Mouse (Mus musculus) NIH3T3 (cell line): Measurements from ENCODE around the gene Dot1l.

Source experiments
- DNase-seq: peaks from one replicate; pipeline ENCODE4 v3.0.0-alpha.2; 2012; ENCODE audit warnings: low read depth

Gene Dot1l

DNA sequence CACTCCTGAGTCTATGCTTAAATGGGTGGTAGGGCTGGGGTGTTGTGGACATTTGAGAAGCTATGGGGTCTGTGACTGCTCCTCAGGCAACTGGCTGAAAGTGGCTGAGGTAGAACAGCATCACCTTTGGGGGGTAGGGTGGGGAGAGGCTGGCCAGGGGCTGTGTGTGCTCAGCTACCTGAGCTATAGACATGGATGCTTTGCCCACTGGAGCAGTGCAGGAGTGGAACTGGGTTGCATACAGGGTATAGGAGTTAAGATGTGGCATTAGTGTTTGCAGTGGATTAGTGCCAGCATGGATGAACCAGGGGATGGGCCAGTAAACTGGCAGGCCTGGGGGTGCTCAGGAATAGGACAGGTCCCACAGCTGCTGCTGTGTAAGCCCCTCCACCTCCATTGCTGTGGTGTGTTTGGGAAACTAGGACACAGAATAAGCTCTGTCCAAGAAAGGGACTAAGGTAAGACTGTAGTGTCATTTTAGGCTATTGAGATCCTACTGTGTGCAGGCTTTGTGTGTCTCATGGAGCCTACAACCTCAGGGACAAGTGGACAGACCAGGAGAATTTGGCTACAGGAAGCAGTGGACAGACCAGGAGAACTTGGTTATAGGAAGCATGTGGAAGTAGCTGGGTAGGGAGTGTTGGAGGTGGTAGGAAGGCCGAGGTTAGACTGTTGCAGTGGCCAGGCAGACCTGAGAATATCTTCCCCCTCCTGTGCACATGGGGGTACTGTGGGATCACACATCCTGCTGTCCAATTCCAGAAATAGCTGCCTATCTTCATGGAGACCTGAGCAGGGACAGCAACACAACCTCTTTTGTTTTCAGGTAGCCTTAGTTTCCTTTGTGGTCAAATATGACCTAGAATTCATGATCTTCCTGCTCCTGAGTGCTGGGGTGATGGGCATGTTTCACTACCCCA is 74.6 kb downstream of the Dot1l start:
- DNase-seq = no peak

DNA sequence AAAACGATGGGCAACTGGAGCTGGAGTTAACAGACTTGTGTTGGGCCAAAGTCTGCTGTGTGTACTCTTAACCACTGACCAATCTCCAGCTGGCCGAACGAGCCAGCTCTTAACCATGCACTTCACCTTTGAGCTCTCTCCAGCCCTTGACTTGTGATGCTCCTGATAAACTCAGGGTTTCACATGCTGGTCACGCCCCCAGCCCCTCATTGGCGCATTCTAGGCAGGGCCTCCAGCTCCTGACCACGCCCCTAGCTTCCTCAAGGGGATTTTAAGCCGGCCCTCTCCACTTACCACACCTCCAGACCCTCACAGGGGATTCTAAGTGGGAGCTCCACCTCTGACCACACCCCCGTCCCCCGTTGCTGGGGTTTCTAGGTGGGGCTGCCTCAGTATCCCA is 76.1 kb downstream of the Dot1l start:
- peak; percentile 61 for DNase-seq

DNA sequence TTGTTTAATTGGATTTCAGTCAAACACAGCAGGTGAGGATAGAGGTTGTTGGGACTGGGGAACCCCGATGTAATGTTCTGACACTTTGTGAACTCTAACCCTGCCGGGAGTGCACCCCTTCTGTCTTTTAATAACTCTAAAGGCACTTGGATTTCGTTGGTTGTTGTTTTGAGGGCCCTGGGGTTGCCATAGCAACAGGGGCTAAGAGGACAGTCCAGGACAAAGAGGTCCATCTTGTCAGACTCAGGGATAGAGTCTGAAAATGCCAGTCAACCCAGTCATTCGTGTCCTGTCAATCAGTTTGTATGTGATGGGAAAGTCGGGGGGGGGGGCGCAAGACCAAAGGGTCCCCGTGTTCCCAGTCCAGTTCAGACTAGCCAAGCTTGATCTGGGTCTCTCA is 77.8 kb downstream of the Dot1l start:
- no peak for DNase-seq

DNA sequence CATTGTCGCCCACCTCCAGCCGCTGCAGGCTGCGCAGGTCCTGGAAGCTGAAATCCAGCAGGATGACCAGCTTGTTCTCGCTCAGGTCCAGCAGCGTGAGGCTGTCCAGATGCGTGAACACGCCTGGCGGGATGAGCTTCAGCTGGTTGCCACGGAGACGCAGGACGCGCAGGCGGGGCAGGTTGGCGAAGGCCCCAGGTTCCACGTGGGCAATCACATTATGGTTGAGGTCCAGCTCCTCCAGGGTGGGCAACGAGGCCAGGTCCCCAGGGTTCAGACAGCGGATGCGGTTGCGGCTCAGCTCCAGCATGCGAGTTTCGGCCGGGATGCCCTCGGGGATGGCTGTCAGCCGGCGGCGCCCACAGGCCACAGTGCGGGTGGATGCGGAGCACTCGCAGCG is 80.6 kb downstream of the Dot1l start:
- DNase-seq = no peak

DNA sequence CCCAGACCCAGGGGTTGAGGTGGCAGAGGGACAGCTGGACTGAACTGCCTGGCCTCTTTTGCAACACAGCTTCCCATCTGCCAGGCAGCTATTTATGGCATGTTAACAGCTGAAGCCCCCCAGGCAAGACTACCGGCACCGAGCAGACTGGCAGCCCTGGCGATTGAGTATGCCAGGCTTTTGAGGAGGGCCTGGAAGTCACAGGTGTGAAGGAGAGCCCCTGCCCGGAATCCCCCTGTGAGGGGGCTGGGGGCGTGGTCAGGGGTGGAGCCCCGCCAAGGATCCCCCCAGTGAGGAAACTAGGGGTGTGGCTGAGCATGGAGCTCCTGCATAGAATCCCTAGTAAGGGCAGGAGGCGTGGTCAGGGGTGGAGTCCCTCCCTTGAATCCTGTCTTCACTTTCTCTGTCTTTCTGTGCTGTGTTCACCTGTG is 82.0 kb downstream of the Dot1l start:
- no peak for DNase-seq

DNA sequence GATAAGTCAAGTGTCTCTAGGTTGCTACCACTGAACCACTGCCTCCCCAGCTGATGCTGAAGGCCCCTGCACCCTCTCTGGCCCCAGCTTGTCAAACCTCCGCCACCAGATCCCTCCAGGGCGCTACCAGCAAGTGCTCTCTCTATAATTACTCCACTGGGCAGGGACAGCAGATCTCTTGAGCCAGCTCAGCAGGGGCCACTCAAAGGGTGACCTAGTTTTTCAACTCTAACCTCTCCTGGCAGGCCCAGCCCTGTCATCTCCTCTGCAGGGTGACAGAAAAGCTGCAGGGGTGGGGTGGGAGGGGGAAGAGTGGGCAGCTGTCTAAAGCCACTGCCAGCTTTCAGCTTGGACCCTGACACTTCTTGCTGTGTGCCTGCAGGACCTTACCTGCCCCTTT is 82.8 kb downstream of the Dot1l start:
- DNase-seq = no peak

DNA sequence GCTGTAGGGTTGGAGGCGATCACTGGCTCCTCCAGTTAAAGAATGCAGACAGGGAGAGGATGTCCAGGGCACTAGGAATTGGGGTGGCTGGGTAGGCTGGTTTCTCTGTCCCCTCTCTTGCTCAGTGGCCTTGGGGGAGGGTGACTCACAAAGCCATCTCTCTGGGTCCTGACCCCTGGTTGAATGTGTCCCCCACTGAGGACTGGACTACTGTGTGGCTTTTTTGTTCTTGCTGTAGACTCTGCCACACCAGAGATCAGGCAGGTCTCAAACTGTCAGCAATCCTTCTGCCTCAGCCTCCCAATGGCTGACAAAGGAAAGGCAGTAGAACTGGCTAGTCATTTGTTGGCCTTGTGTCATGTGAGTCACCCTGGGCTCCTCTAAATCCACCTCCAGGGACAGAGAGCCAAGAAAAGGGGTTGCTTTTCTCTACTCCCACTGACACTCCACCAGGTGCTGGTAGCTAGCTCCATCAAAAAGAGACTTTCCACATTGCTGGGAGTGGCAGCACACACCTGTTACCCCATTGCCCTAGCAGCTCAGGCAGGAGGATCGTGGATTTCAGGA is 83.4 kb downstream of the Dot1l start:
- DNase-seq = peak; percentile 48

DNA sequence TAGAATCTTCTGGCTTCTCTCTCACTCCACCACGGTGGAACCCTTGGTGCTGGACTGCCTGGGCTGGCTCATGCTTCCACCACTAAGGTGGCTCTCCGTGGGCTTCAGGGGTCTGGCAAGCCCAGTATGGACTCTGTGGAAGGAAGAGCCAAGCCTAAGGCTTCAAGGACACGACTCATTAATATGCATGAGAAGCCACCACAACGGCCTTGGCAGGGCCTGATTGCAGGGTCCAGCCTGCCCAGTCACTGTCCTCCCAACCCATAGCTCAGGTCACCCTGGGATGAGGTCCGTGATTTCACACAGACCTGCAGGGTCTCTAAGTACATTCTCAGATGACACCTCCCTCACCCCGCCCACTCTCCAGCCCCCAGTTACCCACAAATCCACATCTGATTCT is 84.8 kb downstream of the Dot1l start:
- DNase-seq = no peak

DNA sequence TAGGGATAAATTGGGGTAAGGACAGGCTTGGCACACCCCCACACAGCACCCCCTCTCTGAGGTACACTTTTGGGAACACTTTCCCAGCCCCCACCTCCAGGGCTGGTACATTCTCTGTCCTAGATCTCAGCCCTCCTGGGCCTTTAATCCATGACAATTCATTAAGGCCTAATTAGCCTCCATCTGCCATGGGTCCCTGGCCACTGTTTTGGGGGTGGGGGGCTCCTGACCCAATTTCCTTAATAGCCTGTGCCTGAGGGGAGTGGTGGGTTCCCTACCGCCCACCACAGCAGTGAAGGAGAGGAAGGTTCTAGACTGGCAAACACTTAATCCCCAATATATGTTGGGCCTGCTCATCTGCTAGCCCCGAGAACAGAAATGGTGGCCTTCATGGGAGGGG is 86.7 kb downstream of the Dot1l start:
- no peak for DNase-seq

DNA sequence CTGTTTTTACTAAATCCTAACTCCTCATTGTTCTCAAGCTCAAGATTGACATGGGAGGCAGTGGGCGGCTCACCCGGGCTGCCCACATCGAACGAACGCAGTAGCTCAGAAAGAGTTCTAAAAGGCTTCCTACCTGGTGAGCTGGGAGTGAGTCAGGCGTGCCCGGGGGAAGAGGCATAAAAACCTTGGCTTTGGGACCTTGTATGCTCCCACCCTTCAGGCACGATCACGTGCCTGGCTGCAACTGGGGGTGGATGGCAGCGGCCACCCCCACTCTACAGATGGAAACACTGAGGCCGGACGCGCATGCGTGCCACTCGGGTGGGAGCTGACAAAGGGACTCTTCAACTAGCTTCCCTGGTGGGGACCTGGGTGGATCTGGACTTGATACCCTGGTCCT is 87.3 kb downstream of the Dot1l start:
- no peak for DNase-seq

DNA sequence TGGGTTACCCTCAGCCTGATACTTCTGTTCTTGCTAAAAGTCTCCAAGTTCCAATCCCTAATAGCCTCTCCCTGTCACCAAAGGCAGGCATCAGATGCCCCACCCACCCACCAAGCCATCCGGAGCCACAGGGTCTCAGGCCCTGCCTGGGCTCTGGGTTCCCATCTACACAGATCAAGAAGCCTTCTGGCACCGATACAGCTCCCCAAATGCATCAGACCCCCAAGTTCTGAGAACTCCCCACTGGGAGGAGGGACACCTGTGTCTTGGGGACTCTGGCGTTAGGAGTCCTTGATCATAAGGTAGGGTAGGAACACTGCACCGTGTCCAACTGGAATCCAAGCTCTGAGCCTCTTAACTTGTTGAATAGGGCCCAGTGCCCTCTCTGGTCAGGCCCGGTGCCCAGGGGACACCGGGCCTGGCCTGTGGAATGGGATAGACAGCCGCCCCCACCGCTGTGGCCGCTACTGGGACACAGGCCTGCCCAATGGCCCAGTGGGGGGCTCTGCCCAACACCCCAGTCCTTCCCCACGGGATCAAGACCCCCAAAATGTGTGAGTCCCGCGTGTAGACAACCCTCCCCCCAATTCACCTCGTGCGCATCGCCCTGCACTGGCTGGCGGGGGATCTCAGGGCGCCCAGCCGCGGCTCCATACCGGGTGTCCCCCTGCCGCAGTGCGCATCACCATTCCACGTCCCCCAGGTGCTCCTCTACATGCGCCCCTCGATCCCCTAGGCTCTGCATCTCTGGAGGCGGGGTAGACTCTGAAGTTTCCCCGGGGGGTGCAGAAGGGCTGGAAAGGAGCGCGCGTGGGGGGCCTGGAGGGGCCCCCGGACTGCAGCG is 88.3 kb downstream of the Dot1l start:
- DNase-seq = no peak

DNA sequence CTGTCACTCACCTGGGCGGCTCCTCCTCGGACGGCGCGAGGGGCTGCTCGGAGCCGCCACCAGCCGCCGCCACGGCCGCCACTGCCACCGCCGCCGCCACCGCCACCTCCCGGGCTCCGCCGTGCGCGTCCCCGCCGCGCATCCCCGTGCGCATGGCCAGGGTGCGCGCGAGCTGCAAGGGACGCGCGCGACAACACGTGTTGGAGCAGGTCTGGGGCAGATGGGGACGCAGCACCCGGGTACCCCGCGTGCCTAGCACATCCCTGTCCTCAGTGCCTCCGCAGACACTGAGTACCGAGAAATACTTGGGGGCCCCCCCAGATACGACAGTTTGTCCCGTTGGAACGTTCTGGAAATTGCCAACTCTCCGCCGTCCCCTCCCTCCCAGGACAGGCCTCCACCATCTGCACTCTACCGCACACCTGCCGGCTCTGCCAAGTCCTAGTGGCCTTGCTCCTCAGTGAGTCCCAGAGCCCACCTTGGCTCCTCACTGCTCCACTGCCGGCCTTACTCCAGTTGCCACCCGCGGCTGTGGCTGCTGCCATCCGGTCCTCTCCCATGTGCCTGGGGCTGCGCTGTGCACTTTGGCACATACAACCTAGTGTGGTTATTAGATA is 89.0 kb downstream of the Dot1l start, which contains the start of gene Lingo3:
TSS of gene Lingo3 (minus strand) at position 109 of the 617 bp plus-strand sequence.
- DNase-seq = no peak
